Mouse (Mus musculus): Measurements from ENCODE around the gene Gm10198. TPM values are rescaled to one million over a fixed set of nuclear protein-coding genes. Genes with fewer than 3 reads are reported as not detected.

Gene Gm10198
- not detected for polyA plus RNA-seq (2021)

DNA sequence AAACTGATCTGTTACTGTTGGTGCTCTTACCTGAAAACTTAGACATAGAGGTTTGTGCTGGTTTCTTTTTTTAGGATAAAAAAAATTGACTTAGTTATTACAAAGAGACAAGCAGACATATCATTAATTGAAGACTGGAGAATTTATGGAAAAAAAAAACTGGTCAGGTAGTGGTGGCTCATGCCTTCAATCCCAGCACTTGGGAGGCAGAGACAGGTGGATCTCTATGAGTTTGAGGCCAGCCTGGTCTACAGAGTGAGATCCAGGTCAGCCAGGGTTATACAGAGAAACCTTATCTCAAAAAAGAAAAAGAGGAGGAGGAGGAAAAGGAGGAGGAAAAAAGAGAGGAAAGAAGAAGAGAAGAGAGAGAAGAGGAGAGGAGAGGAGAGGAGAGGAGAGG lies at the start of gene Gm10198:
Gene Gm10198, plus strand, starts transcription at position 301 of the 400 bp plus-strand sequence.
- no peak for TF ChIP-seq CTCF (IDR thresholded peaks at IDR 0.05)
- in situ Hi-C loops (cut with MboI; ENCODE audit: low pct_unique_long_range_greater_than_20kb) = no loop called here
- ChIA-PET POLR2A (no interaction called here), CTCF (no interaction called here)
- no peaks in the 10 kb centered on the region for H3K27me3 ChIP-seq
- DNase-seq (ENCODE audit: low read depth, low spot score) = no peak
- no peak for ATAC-seq

DNA sequence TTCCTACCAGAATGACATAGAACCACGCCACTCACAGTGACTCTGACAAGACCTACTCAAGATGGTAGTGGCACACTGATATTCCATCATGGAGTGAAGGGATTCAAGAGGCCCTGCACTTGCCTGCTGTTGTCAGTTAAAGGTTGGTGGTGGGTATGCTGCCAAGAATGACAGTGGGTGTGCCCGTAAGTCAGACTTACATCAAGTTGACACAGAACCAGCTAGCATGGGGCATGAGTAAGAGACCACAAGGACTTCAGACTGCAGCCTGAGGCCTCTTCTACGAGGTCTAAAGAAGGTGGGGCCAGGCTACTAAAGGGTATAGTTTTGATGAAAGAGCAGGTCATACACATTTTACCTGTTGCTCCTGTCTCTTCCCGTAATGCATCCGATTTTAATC lies 47.3 kb upstream of the Gm10198 start:
- no peaks in the 10 kb centered on the region for H3K27me3 ChIP-seq
- ChIA-PET POLR2A (interaction anchor here (0.7 to 1.1 kb wide), 2 partner anchors 9 to 1314 kb away, joined by 3 to 4 read pairs; no protein-coding TSS in a partner anchor), CTCF (no interaction called here)
- ATAC-seq = no peak
- in situ Hi-C loops (cut with MboI; ENCODE audit: low pct_unique_long_range_greater_than_20kb) = no loop called here
- DNase-seq (ENCODE audit: low read depth, low spot score) = no peak
- TF ChIP-seq CTCF (IDR thresholded peaks at IDR 0.05) = no peak

DNA sequence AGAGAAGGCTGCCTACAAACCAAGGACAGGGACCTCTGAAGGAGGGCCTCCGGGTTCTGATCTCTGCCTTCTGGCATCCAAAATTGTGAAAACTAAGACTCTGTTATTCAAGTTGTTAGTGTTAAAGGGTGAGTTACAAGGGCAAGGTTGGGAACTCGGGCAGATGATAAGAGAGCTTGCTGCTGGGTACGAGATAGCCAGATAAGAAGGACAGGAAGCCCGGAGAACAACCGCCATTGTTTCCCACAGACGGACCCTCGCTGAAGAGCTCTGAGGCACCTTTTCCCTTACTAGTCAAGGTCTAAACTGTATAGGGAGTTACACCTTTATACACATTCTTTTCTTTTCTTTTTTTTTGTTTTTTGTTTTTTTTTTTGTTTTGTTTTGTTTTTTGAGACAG lies 39.8 kb upstream of the Gm10198 start:
- DNase-seq (ENCODE audit: low read depth, low spot score) = no peak
- ATAC-seq = no peak
- in situ Hi-C loops (cut with MboI; ENCODE audit: low pct_unique_long_range_greater_than_20kb) = no loop called here
- ChIA-PET POLR2A (no interaction called here), CTCF (no interaction called here)
- H3K27me3 ChIP-seq = no peaks in the 10 kb centered on the region
- TF ChIP-seq CTCF (IDR thresholded peaks at IDR 0.05) = no peak

DNA sequence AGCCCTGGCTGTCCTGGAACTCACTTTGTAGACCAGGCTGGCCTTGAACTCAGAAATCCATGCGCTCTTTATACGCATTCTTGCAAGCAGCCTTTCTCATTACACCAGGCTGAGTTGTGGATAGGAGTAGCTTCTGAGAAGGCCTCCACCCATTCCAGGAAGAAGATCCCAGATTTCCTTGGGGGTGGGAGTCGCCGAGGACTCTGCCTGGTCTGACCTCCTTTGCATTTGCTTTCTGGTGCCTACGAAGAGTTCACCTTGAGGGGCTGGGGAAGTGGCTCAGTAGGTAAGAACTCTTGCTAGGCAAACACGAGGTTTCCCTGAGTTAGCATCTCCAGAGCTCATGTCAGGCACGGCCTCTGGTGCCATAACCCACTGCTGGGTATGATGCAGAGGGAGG lies 39.4 kb upstream of the Gm10198 start:
- no peaks in the 10 kb centered on the region for H3K27me3 ChIP-seq
- DNase-seq (ENCODE audit: low read depth, low spot score) (no peak), ATAC-seq (no peak)
- POLR2A ChIA-PET = no interaction called here
- in situ Hi-C loops (cut with MboI; ENCODE audit: low pct_unique_long_range_greater_than_20kb) = no loop called here
- TF ChIP-seq CTCF (IDR thresholded peaks at IDR 0.05) = no peak
- CTCF ChIA-PET = no interaction called here

DNA sequence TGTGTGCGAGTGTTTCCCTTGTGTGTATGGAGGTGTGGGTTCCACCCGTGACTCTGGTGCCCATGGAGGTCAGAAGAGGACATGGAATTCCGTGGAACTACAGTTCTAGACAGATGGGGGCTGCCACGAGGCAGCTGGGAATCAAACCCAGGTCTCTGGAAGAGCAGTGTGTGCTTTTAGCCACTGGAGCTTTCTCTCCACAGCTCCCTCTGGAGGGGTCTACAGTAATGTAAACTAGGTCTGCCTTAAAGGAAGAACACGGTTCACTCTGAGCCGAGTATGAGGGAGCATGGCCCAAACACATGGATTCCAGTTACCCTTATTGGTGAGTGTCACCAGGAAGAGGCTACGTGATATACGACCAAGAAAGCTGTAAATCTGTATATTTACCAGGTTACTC lies 38.6 kb upstream of the Gm10198 start:
- DNase-seq (ENCODE audit: low read depth, low spot score) (no peak), ATAC-seq (no peak)
- TF ChIP-seq CTCF (IDR thresholded peaks at IDR 0.05) = no peak
- in situ Hi-C loops (cut with MboI; ENCODE audit: low pct_unique_long_range_greater_than_20kb) = no loop called here
- CTCF ChIA-PET = no interaction called here
- POLR2A ChIA-PET = interaction anchor here (1.1 kb wide), 1 partner anchor 8 kb away, joined by 4 read pairs; no protein-coding TSS in a partner anchor
- no peaks in the 10 kb centered on the region for H3K27me3 ChIP-seq

DNA sequence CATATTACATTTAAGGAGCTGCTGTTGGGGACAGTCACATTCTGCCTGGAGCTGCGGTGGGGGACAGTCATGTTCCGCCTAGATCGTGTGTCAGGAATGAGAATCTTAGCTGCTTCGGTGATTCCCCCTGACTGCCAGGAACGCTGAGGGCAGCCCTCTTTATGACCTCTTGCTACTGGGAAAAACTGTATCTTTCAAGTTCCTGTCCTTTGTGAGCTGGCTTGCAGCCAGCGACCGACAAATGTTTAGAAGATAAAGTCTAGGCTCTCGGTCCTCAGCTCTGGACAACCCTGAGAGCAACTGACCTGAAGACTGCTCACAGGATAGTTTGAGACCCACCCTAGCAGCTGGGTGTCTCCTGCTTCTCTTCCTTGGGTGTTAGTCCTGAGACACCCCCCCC lies 37.3 kb upstream of the Gm10198 start:
- no peaks in the 10 kb centered on the region for H3K27me3 ChIP-seq
- no peak for TF ChIP-seq CTCF (IDR thresholded peaks at IDR 0.05)
- ChIA-PET POLR2A (no interaction called here), CTCF (no interaction called here)
- ATAC-seq = peak; percentile 54
- peak; percentile 4 for DNase-seq (ENCODE audit: low read depth, low spot score)
- in situ Hi-C loops (cut with MboI; ENCODE audit: low pct_unique_long_range_greater_than_20kb) = no loop called here

DNA sequence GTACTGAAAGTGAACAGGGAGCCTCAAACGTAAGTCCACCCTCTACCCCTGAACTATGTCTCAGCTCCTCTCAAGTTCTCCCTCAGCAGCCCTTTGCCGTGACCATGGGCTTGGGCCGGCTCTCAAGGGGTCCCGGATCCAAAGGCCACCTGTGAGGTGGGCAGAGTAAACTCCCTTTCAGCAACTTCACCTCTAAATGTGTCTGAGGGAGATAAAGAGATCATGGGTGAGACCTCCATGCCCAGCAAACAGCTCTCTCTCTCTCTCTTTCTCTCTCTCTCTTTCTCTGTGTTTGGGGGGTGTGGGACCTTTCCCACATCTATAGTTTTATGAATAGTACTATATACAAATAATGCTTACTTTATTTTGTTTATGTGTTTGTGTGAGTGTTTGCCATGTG lies 36.2 kb upstream of the Gm10198 start:
- CTCF ChIA-PET = no interaction called here
- in situ Hi-C loops (cut with MboI; ENCODE audit: low pct_unique_long_range_greater_than_20kb) = no loop called here
- H3K27me3 ChIP-seq = no peaks in the 10 kb centered on the region
- POLR2A ChIA-PET = no interaction called here
- DNase-seq (ENCODE audit: low read depth, low spot score) (no peak), ATAC-seq (no peak)
- no peak for TF ChIP-seq CTCF (IDR thresholded peaks at IDR 0.05)

DNA sequence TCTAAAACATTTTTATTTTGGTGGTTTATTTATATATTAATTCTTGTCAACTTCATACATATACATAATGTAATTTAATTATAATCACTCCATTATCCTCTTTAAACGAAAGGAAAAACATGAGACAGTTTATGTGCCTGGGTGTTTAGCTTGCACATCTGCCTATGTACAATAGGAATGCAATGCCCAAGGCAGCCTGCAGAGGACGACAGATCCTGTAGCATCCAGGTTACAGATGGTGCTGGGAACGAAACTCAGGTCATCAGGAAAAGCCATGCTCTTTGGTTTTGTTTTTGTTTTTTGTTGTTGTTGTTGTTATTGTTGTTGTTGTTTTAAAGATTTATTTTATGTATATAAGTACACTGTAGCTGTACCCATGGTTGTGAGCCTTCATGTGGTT lies 32.4 kb upstream of the Gm10198 start:
- POLR2A ChIA-PET = no interaction called here
- in situ Hi-C loops (cut with MboI; ENCODE audit: low pct_unique_long_range_greater_than_20kb) = loop anchor here (5.0 kb wide), 1 partner anchor 102 kb away; no protein-coding TSS in a partner anchor
- ATAC-seq (no peak), DNase-seq (ENCODE audit: low read depth, low spot score) (no peak)
- H3K27me3 ChIP-seq = no peaks in the 10 kb centered on the region
- peak; percentile 33 for TF ChIP-seq CTCF (IDR thresholded peaks at IDR 0.05)
- CTCF ChIA-PET = no interaction called here

DNA sequence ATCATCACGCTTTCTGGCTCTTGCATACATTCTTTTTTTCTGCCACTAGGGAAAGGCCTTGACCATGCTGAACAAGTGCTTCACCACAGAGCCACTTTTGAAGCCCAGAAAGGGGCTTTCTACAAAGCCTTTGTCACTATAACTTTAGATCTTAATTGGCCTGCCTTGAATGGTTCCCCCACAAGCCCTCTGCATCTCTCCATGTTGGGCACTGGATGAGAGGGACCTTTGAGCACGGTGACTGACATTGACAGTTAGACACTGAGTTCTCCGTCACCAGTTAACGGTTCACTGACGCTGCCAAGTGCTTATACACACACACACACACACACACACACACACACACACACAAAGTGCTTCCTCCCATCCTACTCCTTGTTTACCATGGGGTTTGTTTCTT lies 30.0 kb upstream of the Gm10198 start:
- in situ Hi-C loops (cut with MboI; ENCODE audit: low pct_unique_long_range_greater_than_20kb) = loop anchor here (5.0 kb wide), 1 partner anchor 100 kb away; no protein-coding TSS in a partner anchor
- H3K27me3 ChIP-seq = no peaks in the 10 kb centered on the region
- ChIA-PET CTCF (no interaction called here), POLR2A (no interaction called here)
- TF ChIP-seq CTCF (IDR thresholded peaks at IDR 0.05) = no peak
- no peak for ATAC-seq
- DNase-seq (ENCODE audit: low read depth, low spot score) = no peak

DNA sequence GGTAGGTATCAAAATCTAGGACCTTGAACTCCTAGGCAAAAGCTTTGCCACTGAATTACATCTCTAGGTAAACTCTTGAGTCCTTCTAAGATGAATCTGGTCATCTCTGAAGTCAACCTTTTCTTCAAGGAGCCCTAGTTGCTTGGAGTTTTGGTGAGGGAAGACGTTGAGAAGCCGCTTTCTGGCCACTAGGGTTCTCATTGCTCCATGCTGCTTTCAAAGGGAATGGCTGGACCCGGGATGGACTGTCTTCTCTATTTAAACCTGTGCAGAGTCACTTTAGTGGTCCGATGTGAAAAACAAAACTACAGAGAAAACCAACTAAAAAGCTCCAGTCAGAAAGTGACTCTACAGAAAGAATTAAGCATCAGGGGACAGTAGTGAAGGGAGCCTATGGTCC lies 18.4 kb upstream of the Gm10198 start:
- ChIA-PET CTCF (interaction anchor here (1.0 kb wide), 2 partner anchors 16 to 71 kb away, joined by 3 read pairs; no protein-coding TSS in a partner anchor), POLR2A (no interaction called here)
- in situ Hi-C loops (cut with MboI; ENCODE audit: low pct_unique_long_range_greater_than_20kb) = no loop called here
- DNase-seq (ENCODE audit: low read depth, low spot score) (no peak), ATAC-seq (no peak)
- TF ChIP-seq CTCF (IDR thresholded peaks at IDR 0.05) = peak; percentile 57
- H3K27me3 ChIP-seq = no peaks in the 10 kb centered on the region

DNA sequence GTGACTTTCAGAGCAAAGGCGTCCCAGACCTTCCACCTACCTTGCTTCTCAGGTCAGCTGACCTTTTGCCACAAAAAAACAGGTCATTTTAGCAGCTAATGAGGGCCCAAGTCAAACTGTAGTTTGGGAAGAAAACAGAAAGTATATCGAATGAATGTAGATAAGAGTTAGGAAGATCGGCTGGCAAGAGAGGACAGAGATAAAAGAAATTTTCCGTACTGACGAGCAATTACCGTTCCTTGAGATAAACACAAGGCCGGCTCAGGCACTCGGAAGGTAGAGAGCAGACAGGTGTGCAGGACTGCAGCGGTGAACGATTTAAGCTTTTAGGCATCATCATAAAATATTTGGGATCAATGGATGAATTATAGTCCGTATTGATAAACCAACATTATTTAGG lies 15.4 kb upstream of the Gm10198 start:
- POLR2A ChIA-PET = no interaction called here
- in situ Hi-C loops (cut with MboI; ENCODE audit: low pct_unique_long_range_greater_than_20kb) = no loop called here

DNA sequence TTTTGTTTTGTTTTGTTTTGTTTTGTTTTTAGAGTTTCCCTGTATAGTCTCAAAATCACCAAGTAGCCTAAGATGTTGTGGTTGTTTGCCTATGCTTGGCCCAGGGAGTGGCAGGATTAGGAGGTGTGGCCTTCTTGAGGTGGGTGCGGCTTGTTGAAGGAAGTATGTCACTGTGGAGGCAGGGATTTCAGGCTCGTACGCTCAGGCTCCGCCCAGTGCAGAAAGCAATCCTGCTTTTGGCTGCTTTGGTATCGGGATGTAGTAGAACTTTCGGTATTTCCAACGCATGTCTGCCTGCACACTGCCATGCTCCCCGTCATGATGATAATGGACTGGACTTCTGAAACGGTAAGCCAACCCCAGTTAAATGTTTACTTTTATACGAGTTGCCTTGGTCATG lies 12.5 kb upstream of the Gm10198 start:
- TF ChIP-seq CTCF (IDR thresholded peaks at IDR 0.05) = no peak
- POLR2A ChIA-PET = no interaction called here
- DNase-seq (ENCODE audit: low read depth, low spot score) (no peak), ATAC-seq (no peak)
- CTCF ChIA-PET = no interaction called here
- in situ Hi-C loops (cut with MboI; ENCODE audit: low pct_unique_long_range_greater_than_20kb) = no loop called here
- no peaks in the 10 kb centered on the region for H3K27me3 ChIP-seq

More for the DNA sequence above, 15.4 kb upstream of the Gm10198 start:
- H3K27me3 ChIP-seq = no peaks in the 10 kb centered on the region
- ATAC-seq (no peak), DNase-seq (ENCODE audit: low read depth, low spot score) (no peak)
- CTCF ChIA-PET = interaction anchor here (1.1 kb wide), 1 partner anchor 68 kb away, joined by 3 read pairs; no protein-coding TSS in a partner anchor
- TF ChIP-seq CTCF (IDR thresholded peaks at IDR 0.05) = no peak
